Comparison of ENCODE assay signal across 15 mouse cellular contexts in the genomic region with DNA sequence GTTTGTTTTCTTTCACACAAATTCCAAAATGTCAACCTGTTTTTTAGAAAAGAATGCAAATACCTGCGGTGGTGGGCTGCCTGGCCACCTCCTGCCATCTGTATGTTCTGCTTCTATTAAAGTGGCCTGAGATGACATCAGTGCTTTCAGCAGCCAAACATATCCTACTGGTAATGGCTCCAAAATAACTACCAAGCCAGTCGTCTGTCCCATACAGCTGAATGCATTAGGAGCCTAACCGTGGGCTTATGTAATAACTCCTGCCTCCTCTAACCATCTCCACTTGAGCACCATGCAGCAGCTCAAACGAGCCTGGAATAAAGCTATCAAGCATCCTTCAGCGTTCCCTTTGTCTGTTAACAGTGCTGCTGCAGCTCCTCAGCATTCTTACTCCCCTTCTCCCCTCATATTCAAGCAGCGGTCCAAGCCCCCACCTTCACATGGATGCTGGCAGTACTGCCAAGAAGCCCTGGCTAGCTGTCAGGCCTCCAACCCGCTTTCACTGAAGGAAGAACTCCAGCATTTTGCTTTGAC. TPM values are rescaled to one million over a fixed set of nuclear protein-coding genes. Genes with fewer than 3 reads are reported as not detected.
A peak's percentile ranks its signal among the peaks of the same experiment; 100 is the strongest.
DNase-seq lines count a peak whose midpoint lies in the region; ATAC-seq lines count a peak whose summit lies in the region.
"Had no signal": no experiment of that assay in that cellular context is flagged by ENCODE, and none has a peak within 500 bp of the region (broad histone marks: within the 10 kb centered on the region; RNA-seq: fewer than 3 reads in every experiment).

No protein-coding gene starts in this region.

- peaks cover 54% of the 10 kb centered on the region for H3K36me3 ChIP-seq in forebrain, embryonic 12.5 days (replicated peaks)

- no peak overlapping the region for H3K4me3 ChIP-seq in forebrain, embryonic 12.5 days (replicated peaks)
- H3K4me3 ChIP-seq: heart, embryonic 10.5 days; hindbrain, embryonic 15.5 days; limb, embryonic 13.5 days had no signal

- no peaks in the 10 kb centered on the region for H3K9me3 ChIP-seq in forebrain, embryonic 12.5 days
- H3K9me3 ChIP-seq: heart, embryonic 10.5 days; hindbrain, embryonic 15.5 days; limb, embryonic 13.5 days had no signal

- WGBS in forebrain, embryonic 12.5 days = 82% methylated on average over 7 of the region's 7 CpGs

- H3K4me1 ChIP-seq in forebrain, embryonic 12.5 days = peaks cover 10% of the 10 kb centered on the region

- peak; percentile 68 for DNase-seq in layer of hippocampus, adult 11-12 months (ENCODE audit: low spot score)
- DNase-seq in layer of hippocampus, postnatal 25 days (ENCODE audit: extremely low spot score in 1 of 2, low spot score in 1 of 2) = no peak
- DNase-seq in cerebellum, adult 8-10 months = peak; percentile 70
- DNase-seq in layer of hippocampus, adult 8-10 months (ENCODE audit: low spot score in 2 of 2) = peak; percentile 68 to 77
- peak; percentile 71 for DNase-seq in right cerebral cortex, postnatal 25 days
- no peak for DNase-seq in gastrocnemius, postnatal 14 days
- DNase-seq: kidney, adult 2 months; lung, adult 18-20 months had no signal

- ATAC-seq in forebrain, embryonic 12.5 days (ENCODE audit: low FRiP score) = no peak
- ATAC-seq: activated CD4-positive, CD25-positive, alpha-beta regulatory T cell, adult 4 months had no signal

- no peak overlapping the region for H3K27ac ChIP-seq in forebrain, embryonic 12.5 days
- H3K27ac ChIP-seq: heart, embryonic 10.5 days; hindbrain, embryonic 15.5 days; limb, embryonic 13.5 days had no signal

- no peak overlapping the region for H3K4me2 ChIP-seq in forebrain, embryonic 12.5 days
- H3K4me2 ChIP-seq: hindbrain, embryonic 15.5 days; limb, embryonic 13.5 days had no signal

- H3K27me3 ChIP-seq in forebrain, embryonic 12.5 days = no peaks in the 10 kb centered on the region
- H3K27me3 ChIP-seq: hindbrain, embryonic 15.5 days; limb, embryonic 13.5 days had no signal

- intact Hi-C loops in gastrocnemius, postnatal 14 days (cut with DNase I; ENCODE audit: low total_unique reads) = no loop called here

- H3K9ac ChIP-seq in forebrain, embryonic 12.5 days = no peak overlapping the region
- H3K9ac ChIP-seq: hindbrain, embryonic 15.5 days; limb, embryonic 13.5 days had no signal

RNA-seq across cellular contexts. Expression of gene Eftud2, which starts 5.9 kb away (rescaled TPM):
- 100 to 1,000 TPM; 125 to 134 TPM for total RNA-seq in layer of hippocampus, postnatal 25 days (2021)
- 100 to 1,000 TPM; 123 to 142 (median 133) TPM for total RNA-seq in layer of hippocampus, adult 8-10 months (2022)
- polyA plus RNA-seq in forebrain, embryonic 12.5 days (2016; fragmentation: Nextera tagmentation; extraction: Ambion mirVana) = 274 and 279 TPM in 2 replicates
- 10 to 100 TPM; 31.1 to 31.7 TPM for total RNA-seq in gastrocnemius, postnatal 14 days (2021)

RNA-seq across cellular contexts. Expression of gene Ccdc103, which starts 6.1 kb away (rescaled TPM):
- total RNA-seq in layer of hippocampus, postnatal 25 days (2021) = 1 to 10 TPM; 2.1 to 2.4 TPM
- 1 to 10 TPM; 1.5 to 3.2 (median 1.9) TPM for total RNA-seq in layer of hippocampus, adult 8-10 months (2022)
- polyA plus RNA-seq in forebrain, embryonic 12.5 days (2016; fragmentation: Nextera tagmentation; extraction: Ambion mirVana) = 1.7 and 2.4 TPM in 2 replicates
- not detected for total RNA-seq in gastrocnemius, postnatal 14 days (2021)

RNA-seq across cellular contexts. Expression of gene Fam187a, which starts 10.1 kb away (rescaled TPM):
- under 1 TPM in 1 of 2 experiments, not detected in 1; 0.22 TPM for total RNA-seq in layer of hippocampus, postnatal 25 days (2021)
- total RNA-seq in layer of hippocampus, adult 8-10 months (2022) = under 1 TPM in 1 of 4 experiments, not detected in 3; 0.33 TPM
- not detected in 2 replicates for polyA plus RNA-seq in forebrain, embryonic 12.5 days (2016; fragmentation: Nextera tagmentation; extraction: Ambion mirVana)
- not detected for total RNA-seq in gastrocnemius, postnatal 14 days (2021)
- total RNA-seq: megakaryocyte progenitor cell, adult 5-6 weeks had no signal
- polyA plus RNA-seq: activated CD4-positive, CD25-positive, alpha-beta regulatory T cell, adult 4 months; heart, embryonic 10.5 days; hindbrain, embryonic 15.5 days; kidney, adult 2 months; limb, embryonic 13.5 days; thymus, postnatal 0 days had no signal

RNA-seq across cellular contexts. Expression of gene Gfap, which starts 25.8 kb away (rescaled TPM):
- total RNA-seq in layer of hippocampus, postnatal 25 days (2021) = 100 to 1,000 TPM; 260 to 321 TPM
- 1,000 to 10,000 TPM in 2 of 4 experiments, 100 to 1,000 TPM in 2; 331 to 2,605 (median 1,138) TPM for total RNA-seq in layer of hippocampus, adult 8-10 months (2022)
- 0.09 TPM in 1 of 2 replicates, not detected in the other for polyA plus RNA-seq in forebrain, embryonic 12.5 days (2016; fragmentation: Nextera tagmentation; extraction: Ambion mirVana)
- under 1 TPM; 0.16 to 0.23 TPM for total RNA-seq in gastrocnemius, postnatal 14 days (2021)
- total RNA-seq: megakaryocyte progenitor cell, adult 5-6 weeks had no signal
- polyA plus RNA-seq: activated CD4-positive, CD25-positive, alpha-beta regulatory T cell, adult 4 months had no signal

RNA-seq across cellular contexts. Expression of gene Higd1b, which starts 39.2 kb away (rescaled TPM):
- total RNA-seq in layer of hippocampus, postnatal 25 days (2021) = 1 to 10 TPM; 5.6 to 7.5 TPM
- total RNA-seq in layer of hippocampus, adult 8-10 months (2022) = 1 to 10 TPM; 5.1 to 7.3 (median 6.2) TPM
- polyA plus RNA-seq in forebrain, embryonic 12.5 days (2016; fragmentation: Nextera tagmentation; extraction: Ambion mirVana) = not detected in 2 replicates
- 1 to 10 TPM; 4.8 to 8.3 TPM for total RNA-seq in gastrocnemius, postnatal 14 days (2021)
- total RNA-seq: megakaryocyte progenitor cell, adult 5-6 weeks had no signal
- polyA plus RNA-seq: activated CD4-positive, CD25-positive, alpha-beta regulatory T cell, adult 4 months; heart, embryonic 10.5 days; limb, embryonic 13.5 days had no signal

Comparison
In these comparisons a context has a peak if more than half of its experiments do, and no peak if none do; other contexts are left out.
1. DNase-seq: peak in layer of hippocampus, adult 11-12 months (single experiment), cerebellum, adult 8-10 months (single experiment), layer of hippocampus, adult 8-10 months (2 of 2) and right cerebral cortex, postnatal 25 days (single experiment); none in layer of hippocampus, postnatal 25 days (0 of 2) and gastrocnemius, postnatal 14 days (single experiment).